Mouse (Mus musculus) E14TG2a.4 (cell line): ENCODE measurements around the gene AA467197.

Experiments used
- CTCF ChIP-seq: conservative IDR thresholded peaks from 2 replicates; pipeline ENCODE4 v1.5.1; 2014; ENCODE audit warnings: low read length
- NANOG ChIP-seq: IDR thresholded peaks from 2 replicates; pipeline ENCODE4 v1.6.1; 2014; ENCODE audit warnings: borderline replicate concordance, low read length, mixed read lengths
- POU5F1 ChIP-seq: IDR thresholded peaks from 2 replicates; pipeline ENCODE4 v1.6.1; 2014; ENCODE audit warnings: low read length, borderline replicate concordance

DNA sequence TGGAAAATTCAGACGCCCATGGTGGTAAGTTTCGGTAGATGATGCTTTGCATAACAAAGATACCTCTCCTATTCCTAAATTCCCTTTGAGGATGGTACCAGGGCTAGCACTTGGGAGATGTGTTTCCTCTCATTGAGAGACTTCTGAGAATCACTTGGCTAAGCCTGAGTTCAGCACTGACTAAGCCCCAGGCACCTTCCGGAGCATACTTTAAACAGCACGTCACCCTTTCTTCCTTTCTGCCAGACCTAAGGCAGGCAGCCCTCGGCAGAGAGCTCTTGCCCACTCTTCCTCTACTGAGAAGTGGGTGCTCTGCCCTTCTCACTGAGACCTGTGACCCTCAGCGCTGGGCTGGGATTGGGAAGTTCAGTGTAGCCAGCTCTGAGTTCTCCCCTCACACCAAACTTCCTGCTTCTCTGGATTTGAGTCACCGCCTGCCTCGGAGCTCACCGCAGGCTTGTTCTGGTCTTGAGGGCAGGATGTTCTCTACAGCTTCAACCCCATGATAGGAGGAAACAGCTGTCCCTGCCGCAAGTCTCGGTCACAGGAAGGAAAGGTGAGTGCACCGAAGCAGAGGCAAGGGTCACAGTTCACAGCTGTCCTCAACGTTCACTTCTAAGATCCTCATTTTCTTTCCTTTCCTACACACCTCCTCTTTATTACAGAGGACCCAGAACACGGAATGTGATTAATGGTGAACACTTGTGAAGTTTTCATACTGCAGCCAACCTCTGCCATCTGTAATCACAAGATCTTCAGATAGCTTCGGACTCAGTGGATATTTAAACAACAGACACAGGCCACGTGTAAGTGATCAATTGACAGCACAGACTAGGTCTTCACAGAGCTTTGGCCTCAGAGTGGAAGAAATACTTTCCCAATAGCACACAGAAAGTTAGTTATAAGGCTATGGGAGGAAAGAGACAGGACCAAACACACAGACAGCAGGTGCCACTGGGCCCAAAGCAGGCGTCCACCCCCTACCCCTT, 15.6 kb downstream of the AA467197 start:
- TF ChIP-seq CTCF: no peak
- no peak for TF ChIP-seq POU5F1
- no peak for TF ChIP-seq NANOG
